Mouse (Mus musculus): ENCODE measurements around the gene Tmem168.

DNA sequence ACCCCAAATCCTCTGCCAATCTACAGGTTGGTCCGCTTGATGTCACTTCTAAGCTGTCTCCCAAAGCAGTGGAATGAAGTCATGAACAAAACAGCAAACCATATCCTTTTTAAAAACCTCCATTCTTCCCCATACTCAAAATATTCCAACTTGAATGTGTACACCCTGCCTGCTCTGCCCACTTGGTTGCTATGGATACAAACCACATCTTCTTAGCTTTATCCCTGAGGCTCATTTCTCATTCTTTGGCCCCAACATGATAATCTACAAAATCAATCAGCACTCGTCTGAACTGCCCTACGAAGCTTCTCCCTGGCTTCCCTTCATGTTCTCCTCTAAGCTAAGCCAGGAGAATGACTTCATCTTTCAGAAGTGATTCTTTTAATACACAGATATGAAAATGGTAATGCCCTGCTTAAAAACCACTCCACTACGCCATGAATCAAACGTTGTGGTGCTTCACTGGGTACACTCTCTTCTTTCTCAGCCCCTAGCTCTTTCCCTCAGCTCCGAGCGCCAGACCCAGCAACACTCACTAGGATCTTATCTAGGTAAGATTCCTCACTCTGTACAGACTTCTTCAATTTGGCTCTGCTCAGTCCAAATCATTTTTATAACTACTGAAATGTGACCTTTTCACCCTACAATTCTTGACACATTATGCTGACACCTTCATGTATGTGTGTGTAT is 70.5 kb downstream of the Tmem168 start:
- TF ChIP-seq CTCF (IDR thresholded peaks at IDR 0.05; ENCODE audit: borderline replicate concordance, control insufficient read depth, extremely low read depth, insufficient read depth, low read length, poor library complexity) (no peak), POLR2A (IDR thresholded peaks at IDR 0.05; ENCODE audit: control insufficient read depth, extremely low read depth, insufficient read depth, low read length, poor library complexity) (no peak)
